Mouse (Mus musculus): ENCODE measurements around the gene Zfyve16.

- no peak for TF ChIP-seq POLR2A (IDR thresholded peaks at IDR 0.05; ENCODE audit: borderline replicate concordance, extremely low read depth, insufficient read depth, insufficient read length, poor library complexity, severe bottlenecking)
- TF ChIP-seq CTCF (IDR thresholded peaks at IDR 0.05; ENCODE audit: borderline replicate concordance, extremely low read depth, insufficient read depth, insufficient read length): no peak
These were observed 47.5 kb upstream of the Zfyve16 start for GRCm38 (mm10) chr13:92578210-92578609.
